Mouse (Mus musculus): ENCODE results near the gene Nav1.

Gene Nav1

GRCm38 (mm10) chr1:135617344-135617743 is 10.2 kb upstream of the Nav1 start:
- no peak for DNase-seq (ENCODE audit: low spot score in 2 of 2)

GRCm38 (mm10) chr1:135615715-135616641 is 8.9 kb upstream of the Nav1 start:
- peak; percentile 6 to 9 for DNase-seq (ENCODE audit: low spot score in 2 of 2)

GRCm38 (mm10) chr1:135609621-135610020 is 2.5 kb upstream of the Nav1 start:
- no peak for DNase-seq (ENCODE audit: low spot score in 2 of 2)

- no peak for DNase-seq (ENCODE audit: low spot score in 2 of 2)
These were observed 610 bp downstream of the Nav1 start for GRCm38 (mm10) chr1:135606355-135607015.

- no peak for DNase-seq (ENCODE audit: low spot score in 2 of 2)
These were observed 1.6 kb downstream of the Nav1 start for GRCm38 (mm10) chr1:135605530-135605929.

- no peak for DNase-seq (ENCODE audit: low spot score in 2 of 2)
These were observed 2.6 kb downstream of the Nav1 start for GRCm38 (mm10) chr1:135604361-135605052.

GRCm38 (mm10) chr1:135603121-135603870 is 3.8 kb downstream of the Nav1 start:
- DNase-seq (ENCODE audit: low spot score in 2 of 2): no peak

- DNase-seq (ENCODE audit: low spot score in 2 of 2): no peak
These were observed 6.8 kb downstream of the Nav1 start for GRCm38 (mm10) chr1:135600023-135601005.

GRCm38 (mm10) chr1:135598251-135598879 is 8.7 kb downstream of the Nav1 start:
- DNase-seq (ENCODE audit: low spot score in 2 of 2): no peak

GRCm38 (mm10) chr1:135594279-135594903 is 12.7 kb downstream of the Nav1 start:
- DNase-seq (ENCODE audit: low spot score in 2 of 2): no peak

- DNase-seq (ENCODE audit: low spot score in 2 of 2): no peak
These were observed 13.4 kb downstream of the Nav1 start for GRCm38 (mm10) chr1:135593560-135594278.

- no peak for DNase-seq (ENCODE audit: low spot score in 2 of 2)
These were observed 16.3 kb downstream of the Nav1 start for GRCm38 (mm10) chr1:135590776-135591175.

- DNase-seq (ENCODE audit: low spot score in 2 of 2): no peak
These were observed 18.1 kb downstream of the Nav1 start for GRCm38 (mm10) chr1:135588973-135589372.

GRCm38 (mm10) chr1:135586903-135587302 is 20.2 kb downstream of the Nav1 start:
- no peak for DNase-seq (ENCODE audit: low spot score in 2 of 2)

- DNase-seq (ENCODE audit: low spot score in 2 of 2): no peak
These were observed 21.5 kb downstream of the Nav1 start for GRCm38 (mm10) chr1:135585573-135585972.

GRCm38 (mm10) chr1:135584587-135585541 is 22.2 kb downstream of the Nav1 start:
- DNase-seq (ENCODE audit: low spot score in 2 of 2): no peak

GRCm38 (mm10) chr1:135583678-135584515 is 23.2 kb downstream of the Nav1 start:
- no peak for DNase-seq (ENCODE audit: low spot score in 2 of 2)
